Mouse (Mus musculus): ENCODE results near the gene Slc2a3. TPM values are rescaled to one million over a fixed set of nuclear protein-coding genes. Genes with fewer than 3 reads are reported as not detected.
A peak's percentile ranks its signal among the peaks of the same experiment; 100 is the strongest.

Gene Slc2a3
- total RNA-seq, 1 experiment from 2014 or later = 21.6 TPM

DNA sequence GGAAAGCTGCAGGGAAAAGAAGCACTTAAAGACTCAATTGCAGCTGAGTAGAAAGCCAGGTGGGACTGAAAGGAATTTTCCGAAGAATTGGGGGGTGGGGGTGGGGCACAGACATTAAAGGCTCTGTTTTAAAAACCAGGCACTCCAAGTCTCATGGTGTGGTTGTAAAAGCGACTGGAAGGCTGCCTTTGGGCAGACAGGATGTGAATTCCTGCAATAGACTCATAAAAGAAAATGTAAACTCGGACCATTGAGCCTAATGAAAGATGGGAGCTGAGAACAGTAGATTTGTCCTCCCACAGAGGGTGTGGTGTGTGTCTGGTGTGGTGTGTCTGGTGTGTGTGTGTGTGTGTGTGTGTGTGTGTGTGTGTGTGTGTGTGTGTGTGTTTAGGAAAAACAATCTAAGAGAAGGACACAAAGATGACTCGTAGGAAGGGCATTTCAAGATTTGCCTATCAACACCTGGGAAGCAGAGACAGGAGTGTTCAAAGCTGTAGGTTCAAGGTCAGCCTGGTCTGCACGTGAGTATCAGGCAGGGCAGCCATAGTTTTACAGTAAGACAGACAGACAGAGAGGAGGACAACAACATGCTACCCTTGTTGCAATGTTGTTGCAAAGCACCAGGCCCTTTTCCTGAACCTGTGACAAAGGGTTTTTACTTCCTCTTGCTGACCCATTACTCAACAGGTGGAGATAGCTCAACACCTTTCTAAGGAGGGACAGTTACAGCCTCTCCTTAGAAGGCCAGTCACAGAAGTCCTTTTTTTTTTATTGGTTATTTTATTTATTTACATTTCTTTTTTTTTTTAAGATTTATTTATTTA, 35.1 kb downstream of the Slc2a3 start:
- no peak for ATAC-seq (replicated peaks; ENCODE audit: low read depth, poor library complexity, severe bottlenecking)

DNA sequence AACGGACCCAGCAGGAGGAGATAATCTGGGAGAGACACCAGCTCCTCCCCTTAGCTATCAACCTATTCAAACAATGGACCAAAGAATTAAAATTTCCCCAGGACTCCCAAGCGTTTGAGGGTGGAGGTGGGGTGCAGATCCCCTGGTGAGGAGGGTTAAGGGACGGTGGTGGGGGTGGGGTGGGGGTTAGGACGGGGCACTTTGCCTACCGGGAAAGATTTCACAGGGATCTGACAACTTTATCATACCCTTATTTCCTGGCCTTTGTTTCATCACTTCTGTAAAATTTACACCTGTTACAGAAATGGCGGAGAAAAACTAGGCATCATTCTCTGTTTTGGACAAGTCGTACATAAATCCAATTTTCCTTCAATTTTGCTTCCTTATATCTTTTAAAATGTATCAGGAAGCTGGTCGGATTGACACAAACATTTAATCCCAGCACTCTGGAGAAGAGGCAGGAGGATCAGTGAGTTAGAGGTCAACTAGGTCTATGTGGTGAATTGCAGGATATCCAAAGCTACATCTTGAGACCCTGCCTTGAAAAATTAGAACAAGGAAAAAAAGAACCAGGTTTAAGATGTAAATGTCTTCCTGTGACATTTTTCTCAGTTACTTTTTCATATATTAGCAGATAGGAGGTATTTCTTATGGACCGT, 36.0 kb downstream of the Slc2a3 start:
- ATAC-seq (replicated peaks; ENCODE audit: low read depth, poor library complexity, severe bottlenecking) = no peak

DNA sequence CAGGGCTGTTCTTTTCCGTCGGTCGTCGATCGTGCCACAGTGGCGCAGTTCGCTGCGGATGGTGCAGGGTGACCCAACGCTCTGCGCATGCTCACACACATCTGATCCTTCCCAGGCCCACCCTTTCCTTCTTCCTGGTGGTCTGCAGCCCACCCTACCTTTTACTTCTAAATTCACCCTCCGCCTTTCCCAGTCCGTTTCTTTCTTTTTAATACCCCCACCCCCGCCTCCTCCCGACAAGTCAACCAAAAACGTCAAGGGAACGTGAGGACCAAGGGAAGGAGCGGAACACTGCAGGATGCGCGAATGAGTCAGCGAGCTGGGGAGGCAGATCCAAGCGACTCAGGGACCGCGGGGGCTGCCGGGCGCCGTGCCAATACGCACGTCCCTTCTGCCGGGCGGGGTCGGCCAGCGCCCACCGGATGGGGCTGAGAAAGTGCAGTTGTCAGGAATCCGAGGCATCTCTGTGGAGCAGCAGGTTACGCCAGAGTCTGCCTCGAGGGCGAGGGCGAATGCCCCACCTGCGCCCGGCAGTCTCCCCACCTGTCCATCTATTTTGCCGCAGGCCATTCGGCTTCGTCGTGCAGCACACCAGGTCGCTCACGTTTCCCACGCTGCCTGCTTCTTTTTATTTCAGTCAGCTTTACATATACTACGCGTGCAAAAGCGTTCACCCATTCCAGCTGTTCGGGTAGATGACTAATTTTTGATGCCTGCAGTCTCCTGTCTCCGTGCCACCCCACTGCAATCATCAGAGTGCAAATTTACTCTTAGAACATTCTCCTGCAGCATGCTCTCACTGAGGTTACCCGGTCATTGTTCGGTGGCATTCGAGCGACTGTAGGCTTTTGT, 36.8 kb downstream of the Slc2a3 start:
- ATAC-seq (replicated peaks; ENCODE audit: low read depth, poor library complexity, severe bottlenecking) = peak; percentile 28

DNA sequence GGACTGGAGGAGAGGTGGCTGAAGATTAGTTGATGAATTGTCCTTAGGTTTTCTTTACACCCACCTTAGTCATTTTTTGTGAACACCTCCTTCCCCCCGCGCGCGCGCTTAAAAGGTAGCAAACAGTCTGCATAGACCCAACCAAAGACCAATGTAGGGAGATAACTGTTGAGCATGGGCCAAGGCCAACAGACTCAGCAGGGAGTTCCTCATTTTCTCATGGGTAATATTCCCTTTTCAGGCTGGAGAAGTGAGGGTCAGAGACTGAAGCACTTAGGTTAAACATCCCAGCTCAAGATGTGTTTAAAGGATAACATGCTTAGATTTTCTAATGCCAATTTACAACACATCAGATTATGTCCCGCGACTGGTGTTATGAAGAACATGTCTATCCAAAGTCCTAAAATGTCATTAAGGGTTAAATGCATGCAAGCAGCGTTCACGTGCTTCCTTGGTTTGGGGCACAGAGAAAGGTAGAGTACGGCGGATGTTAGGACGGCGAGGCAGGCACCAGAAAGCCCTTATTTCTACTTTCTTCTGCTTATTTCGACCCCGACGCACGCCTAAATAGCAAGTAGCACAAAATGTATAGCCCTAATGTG, 37.5 kb downstream of the Slc2a3 start:
- ATAC-seq (replicated peaks; ENCODE audit: low read depth, poor library complexity, severe bottlenecking) = peak; percentile 43

DNA sequence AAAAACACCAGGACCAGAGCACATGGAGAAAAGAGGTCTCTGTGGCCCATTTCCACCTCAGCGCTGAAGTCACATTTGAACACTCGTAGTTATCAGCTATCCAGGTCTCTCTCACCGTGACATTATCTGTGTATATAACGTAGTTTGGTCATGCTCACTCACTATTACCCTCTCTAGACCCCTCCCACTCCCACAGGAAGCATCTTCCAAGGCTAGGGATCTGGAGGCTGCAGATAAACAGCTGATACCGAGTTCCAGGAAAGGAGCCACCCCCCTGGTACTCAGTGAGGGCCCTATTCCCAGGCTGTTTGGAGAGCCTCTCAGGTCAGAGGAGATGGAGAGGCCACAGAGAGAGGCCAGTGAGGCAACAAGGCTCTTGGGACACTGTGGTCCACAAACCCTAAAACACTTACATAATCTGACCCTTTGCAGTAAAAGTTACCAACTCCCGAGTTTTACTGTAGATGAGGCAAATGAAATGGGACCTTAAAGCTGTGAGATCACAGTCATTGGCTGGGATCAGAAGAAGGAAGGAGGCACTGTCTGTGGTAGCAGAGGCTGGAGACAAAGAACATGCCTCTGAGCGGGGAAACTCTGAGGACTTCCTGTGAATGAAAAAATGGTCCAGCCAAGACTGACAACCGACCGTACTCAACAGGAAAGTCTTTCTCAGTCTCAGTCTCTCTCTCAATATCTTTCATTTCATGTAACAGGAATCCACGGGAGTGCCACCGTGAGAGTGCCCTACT, 38.3 kb downstream of the Slc2a3 start:
- ATAC-seq (replicated peaks; ENCODE audit: low read depth, poor library complexity, severe bottlenecking) = peak; percentile 22

DNA sequence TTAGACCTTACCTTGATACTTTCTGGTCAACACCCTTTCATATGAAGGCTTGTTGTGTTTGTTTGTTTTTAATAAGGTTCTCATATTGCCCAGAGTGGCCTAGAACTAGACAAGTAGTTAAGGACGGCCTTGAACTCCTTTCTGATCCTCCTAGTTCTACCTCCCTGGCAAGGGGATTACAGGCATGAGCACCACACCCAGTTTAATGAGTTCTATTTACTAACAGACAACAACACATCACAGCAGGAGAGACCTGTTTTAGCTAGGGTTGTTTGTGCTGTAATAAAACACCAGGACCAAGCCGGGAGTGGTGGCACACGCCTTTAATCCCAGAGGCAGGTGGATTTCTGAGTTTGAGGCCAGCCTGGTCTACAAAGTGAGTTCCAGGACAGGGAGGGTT, 39.0 kb downstream of the Slc2a3 start:
- ATAC-seq (replicated peaks; ENCODE audit: low read depth, poor library complexity, severe bottlenecking) = no peak

DNA sequence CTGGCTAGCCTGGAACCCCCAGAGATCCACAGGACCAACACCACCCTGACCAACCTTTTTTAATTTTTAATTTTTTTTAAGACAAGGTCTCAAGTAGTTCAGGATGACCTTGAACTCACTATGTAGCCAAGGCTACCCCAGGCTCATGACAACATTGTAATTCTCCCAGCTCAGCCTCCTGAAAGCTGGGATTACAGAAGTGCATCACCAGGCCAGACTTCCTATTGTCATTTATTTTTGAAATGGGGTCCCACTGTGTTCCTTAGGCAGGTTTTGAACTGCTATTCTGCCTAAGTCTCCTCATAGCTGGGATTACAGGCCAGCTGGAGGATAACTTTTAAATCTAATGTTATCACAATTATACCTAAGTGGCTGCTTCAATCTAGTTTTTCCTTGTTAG, 39.5 kb downstream of the Slc2a3 start:
- ATAC-seq (replicated peaks; ENCODE audit: low read depth, poor library complexity, severe bottlenecking) = no peak

DNA sequence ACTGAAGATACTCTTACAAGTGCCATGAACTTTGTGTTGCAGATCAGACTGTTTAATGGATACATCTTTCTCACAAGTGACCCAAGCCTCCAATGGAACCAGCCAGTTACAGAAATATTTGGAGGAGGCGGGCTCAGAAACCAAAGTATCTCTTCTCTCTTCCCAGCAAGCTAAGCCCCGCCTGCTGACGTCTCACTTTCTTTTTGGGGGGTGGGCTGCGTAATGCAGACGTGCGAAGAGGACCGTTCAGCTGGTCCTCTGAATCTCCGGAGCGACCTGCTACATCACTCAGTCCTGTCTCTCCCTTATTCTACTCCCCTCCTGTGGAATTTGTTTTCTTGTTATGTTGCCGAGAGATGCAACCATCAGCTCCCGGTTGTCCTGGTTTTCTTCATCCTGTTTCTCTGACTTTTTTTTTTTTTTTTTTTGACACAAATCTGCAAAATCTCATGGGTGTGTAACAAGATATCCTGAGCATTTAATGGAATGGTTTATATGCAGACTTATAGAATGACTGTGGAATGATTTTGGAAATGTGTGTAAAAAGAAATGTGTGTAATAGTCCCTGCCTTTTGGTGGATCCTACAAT, 40.3 kb downstream of the Slc2a3 start:
- peak; percentile 13; the same call in 1 of the 2 replicates for ATAC-seq (replicated peaks; ENCODE audit: low read depth, poor library complexity, severe bottlenecking)

DNA sequence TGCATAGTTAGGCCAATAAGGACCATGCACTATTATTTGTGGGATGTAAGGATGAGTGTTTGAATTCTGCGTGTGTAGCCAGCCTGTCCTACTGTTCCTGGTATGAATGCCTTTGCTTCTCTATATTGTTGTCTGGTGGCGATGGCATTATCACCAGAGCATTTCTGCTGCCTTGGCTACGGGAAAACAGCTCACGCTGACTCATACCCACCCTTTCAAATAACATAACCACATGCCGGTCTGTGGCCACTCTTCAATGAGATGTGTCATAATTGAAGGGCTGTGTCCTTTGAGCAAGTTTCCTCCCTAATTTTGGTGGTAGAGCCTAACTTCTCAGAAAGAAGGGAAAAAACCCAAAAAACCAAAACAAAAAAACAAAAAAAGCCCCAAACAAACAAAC, 42.7 kb downstream of the Slc2a3 start:
- peak; percentile 90 for ATAC-seq (replicated peaks; ENCODE audit: low read depth, poor library complexity, severe bottlenecking)

DNA sequence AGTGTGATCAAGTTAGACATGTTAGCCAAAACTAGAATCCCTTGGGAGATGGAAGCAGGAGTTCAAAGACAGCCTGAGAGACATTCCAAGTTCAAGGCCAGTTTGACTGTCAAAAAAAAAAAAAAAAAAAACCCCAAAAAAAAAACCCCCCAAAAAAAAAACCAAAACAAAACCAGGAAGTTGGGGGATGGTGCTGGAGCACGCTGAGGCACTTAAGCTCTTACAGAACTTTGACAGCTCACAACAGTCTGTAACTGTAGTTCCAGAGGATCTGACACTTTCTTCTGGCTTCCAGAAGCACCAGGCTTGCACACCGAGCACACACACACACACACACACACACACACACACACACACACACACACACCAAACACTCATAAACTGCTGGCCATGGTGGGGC, 45.5 kb downstream of the Slc2a3 start:
- ATAC-seq (replicated peaks; ENCODE audit: low read depth, poor library complexity, severe bottlenecking) = 0 out of 2 replicates have a peak, but pooled peaks have one; percentile 12

DNA sequence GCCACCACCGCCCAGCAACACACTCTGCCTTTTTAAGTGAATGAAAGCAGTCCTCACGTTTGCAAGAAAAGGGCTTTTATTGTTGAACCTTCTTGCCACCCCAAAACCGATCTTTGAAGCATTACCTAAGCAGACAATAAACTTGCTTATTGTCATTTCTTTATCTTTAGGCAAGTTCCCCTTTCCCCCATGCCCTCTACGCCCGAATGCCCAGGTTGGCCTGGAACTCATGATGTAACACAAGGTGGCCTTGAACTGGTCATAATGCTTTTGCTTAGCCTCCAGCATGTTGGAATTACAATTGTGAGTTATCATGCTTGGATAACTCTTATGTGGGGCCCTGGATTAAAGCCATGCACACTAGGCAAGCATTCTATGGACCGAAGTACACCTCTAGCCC, 50.9 kb downstream of the Slc2a3 start:
- peak; percentile 60 for ATAC-seq (replicated peaks; ENCODE audit: low read depth, poor library complexity, severe bottlenecking)

DNA sequence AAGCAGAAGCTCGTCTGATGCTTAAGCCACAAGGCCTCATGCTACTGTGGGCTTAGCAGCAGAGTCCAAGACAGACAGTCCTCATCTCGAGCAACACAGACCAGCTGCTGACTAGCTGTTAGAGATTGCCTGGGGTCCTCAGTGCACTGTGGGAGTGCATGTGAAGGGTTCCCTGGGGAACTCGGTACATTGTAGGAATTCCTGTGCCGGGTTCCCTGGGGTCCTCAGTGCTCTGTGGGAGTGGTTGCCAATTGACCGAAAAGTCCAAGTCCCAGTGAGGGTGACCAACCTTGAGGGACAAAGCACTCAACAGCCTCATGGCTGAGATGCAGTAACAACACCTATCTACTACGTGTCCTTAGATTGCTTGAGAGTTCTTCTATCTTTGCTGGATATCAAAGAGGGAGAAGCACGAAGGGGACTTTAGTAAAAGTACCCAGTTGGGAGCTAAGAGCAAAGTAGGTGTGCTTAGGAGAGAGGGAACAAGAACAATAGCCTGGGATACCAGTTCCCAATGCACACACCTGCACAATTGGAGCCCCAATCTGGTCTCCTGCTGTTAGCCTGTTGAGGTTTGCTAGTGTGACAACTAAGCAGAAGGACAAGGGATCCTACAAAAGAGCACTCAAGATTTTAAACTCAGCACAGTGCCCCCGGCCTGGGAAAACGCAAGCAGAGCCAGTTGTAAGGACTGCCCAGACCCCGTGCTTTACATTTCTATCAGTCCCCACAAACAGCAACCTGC, 56.8 kb downstream of the Slc2a3 start:
- no peak for ATAC-seq (replicated peaks; ENCODE audit: low read depth, poor library complexity, severe bottlenecking)

DNA sequence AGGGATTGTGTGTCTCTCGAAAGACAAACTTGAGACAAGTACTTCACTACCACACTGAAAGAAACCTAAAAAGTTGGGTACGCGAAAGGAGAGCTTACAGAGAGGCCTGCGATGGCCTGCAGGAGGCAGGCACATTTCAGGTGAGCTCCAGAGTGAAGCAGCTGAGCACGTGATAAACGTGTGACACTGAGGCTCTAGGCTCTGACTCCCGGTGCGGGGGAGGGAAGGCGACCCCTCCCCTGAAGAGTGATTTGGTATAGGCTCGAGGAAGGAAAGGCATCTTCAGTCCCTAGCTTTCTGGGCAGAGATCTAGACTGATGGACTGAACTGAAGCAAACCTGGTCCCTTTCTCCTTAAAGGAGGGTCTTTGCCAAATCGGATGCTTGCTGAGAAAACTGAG, 58.1 kb downstream of the Slc2a3 start:
- no peak for ATAC-seq (replicated peaks; ENCODE audit: low read depth, poor library complexity, severe bottlenecking)

DNA sequence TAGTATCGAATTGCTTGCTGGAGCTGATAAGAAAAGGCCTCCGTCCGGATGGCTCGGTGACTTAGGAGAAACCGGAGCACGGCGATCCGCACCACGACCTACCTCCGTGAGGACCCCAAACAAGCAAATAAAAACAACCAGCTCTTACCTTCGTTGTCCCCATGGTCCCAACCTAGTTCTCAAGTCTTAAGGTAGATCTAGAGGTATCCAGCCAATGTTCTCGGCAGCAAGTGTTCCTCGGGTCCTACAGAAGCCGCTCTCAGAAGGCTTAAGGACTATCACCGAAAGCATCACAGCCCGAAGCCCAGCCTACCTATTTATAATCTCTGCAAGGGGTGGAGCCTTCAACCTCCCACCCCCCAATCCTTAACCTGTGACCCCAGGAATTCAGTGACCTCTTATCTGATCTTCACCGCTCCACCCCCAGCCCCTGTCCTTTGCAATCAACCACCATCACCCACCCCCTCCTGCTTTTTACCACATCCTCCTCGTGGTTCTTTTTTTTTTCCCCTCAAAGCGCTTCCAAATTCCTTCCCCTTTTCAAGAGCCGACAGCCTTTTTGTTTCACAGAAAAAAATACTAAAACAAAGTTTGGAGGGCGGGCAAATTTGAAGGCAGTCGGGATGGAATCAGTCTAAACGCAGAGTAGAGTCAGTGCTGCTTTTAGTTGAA, 59.1 kb downstream of the Slc2a3 start:
- ATAC-seq (replicated peaks; ENCODE audit: low read depth, poor library complexity, severe bottlenecking) = peak; percentile 79

DNA sequence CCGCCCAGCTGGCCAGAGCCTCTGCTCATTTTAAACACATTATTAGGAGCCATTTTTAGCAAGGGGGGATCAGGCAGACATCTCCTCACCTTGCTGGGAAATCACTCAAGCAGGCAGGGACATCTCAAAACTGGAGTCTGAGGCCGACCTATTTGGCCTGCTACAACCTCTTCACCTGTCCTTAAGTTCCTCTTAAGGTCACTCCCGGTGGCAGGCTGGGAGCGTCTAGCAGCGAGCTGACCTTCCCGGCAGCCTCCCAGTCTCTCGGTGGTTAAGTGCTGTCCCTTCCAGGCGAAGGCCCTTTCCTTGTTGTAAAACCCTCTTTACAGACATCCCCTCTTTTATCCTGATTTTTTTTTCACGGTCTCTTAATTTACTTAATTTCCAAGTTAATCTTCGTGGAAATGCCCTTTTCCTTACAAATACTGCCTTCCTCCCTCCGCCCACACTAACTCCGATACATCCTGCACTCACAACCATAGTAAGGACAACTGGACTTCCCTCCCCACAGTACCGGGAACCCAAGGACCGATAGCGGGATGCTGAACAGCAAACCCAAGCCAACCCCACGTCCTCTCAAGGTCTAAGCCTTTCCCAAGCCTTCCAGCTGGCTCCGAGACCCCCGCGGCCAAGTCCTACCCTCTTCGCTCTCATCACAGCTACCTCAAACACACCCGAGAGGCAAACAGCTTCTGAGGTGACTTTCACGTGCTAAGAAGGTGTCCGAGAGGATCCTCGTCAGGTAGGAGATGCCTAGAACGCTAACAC, 59.8 kb downstream of the Slc2a3 start:
- no peak for ATAC-seq (replicated peaks; ENCODE audit: low read depth, poor library complexity, severe bottlenecking)

DNA sequence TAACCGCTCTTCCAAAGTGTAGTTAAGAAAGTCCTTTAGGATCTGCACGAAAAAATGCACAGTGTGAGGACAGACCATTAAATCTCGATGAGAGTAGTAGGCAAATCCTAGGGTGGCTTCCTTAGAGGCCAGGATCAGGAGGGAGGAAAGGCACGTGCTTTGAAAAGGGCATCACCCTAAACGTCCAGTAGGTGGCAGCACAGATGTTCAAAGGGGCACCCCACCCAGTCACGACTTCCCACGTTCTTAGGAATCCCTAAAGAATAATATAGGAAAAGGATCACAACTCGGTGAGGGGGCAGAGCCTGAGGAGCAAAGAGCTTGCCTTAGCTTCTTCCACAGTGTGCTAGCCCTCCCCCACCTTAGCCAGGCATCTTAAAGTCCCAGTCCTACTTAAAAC, 61.5 kb downstream of the Slc2a3 start:
- ATAC-seq (replicated peaks; ENCODE audit: low read depth, poor library complexity, severe bottlenecking) = peak; percentile 50

DNA sequence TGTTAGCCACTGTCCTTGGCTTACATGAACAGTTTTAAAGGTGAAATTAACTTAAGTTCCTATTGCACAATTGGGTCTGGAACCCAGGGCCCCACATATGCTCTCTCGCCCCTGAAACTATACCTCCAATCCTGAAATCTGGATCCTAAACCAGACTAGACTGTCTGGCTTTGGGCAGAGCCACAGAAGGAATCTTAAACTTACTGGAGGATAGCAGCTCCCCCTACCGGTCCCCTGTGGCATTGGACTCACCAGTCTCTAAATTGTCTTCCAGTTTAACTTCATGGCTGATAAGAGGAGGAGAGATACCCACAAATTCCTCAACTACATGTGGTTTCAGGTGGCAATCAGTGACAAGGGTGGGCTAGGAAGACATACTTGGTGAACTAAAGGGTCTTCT, 81.5 kb downstream of the Slc2a3 start:
- peak; percentile 97 for ATAC-seq (replicated peaks; ENCODE audit: low read depth, poor library complexity, severe bottlenecking)
